Mouse (Mus musculus): ENCODE measurements around the gene Cdh8.

GRCm38 (mm10) chr8:99425901-99426300 is 9.6 kb upstream of the Cdh8 start:
- TF ChIP-seq POLR2A (IDR thresholded peaks at IDR 0.05; ENCODE audit: extremely low read depth, insufficient read depth, low read length) (no peak), CTCF (IDR thresholded peaks at IDR 0.05; ENCODE audit: low read depth, low read length) (no peak)
